22 mouse cellular contexts compared by ENCODE assay signal in the genomic region with DNA sequence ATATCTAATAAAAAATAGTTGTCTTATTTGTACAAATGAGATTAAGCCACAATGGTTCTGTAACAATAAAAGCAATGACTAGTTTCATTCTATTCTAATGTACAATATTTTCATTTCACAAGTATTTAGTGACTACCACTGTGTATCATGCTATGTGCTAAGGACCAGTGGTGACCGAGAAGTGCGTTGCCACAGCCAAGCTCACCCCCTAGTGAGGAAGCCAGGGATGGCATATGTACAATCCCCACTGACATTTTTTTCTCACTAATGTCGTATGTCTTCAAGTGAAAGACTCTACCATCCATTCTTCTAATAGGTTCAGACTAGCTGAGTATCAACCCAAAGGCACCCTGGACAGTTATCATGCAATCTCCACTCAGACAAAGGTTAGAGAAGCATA.
A peak's percentile ranks its signal among the peaks of the same experiment; 100 is the strongest.
DNase-seq lines count a peak whose midpoint lies in the region; ATAC-seq and TF ChIP-seq lines count a peak whose summit lies in the region.
"Had no signal": no experiment of that assay in that cellular context is flagged by ENCODE, and none has a peak within 500 bp of the region (broad histone marks: within the 10 kb centered on the region; RNA-seq: fewer than 3 reads in every experiment).

No protein-coding gene starts in this region.

- H3K79me2 ChIP-seq in heart, adult 2 months (replicated peaks; ENCODE audit: control insufficient read depth, insufficient read depth, low read length), result no peaks in the 10 kb centered on the region

- DNase-seq in heart, adult 2 months, result no peak
- DNase-seq in heart, postnatal 36 days, result no peak
- DNase-seq in kidney, postnatal 4 days, result peak; percentile 3 to 4
- no peak for DNase-seq in stomach, postnatal 0 days (ENCODE audit: low spot score)
- DNase-seq: adrenal gland, postnatal 14 days; B cell, adult 2 months; cerebellum, postnatal 10 days; gastrocnemius, postnatal 10 days; heart, adult 18-20 months; lung, postnatal 10 days; thymus, postnatal 36 days had no signal

- H3K4me2 ChIP-seq in kidney, embryonic 14.5 days (replicated peaks; ENCODE audit: low read depth, low read length), result no peak overlapping the region
- H3K4me2 ChIP-seq in stomach, embryonic 14.5 days (replicated peaks; ENCODE audit: low read depth, low read length), result no peak overlapping the region
- H3K4me2 ChIP-seq in stomach, postnatal 0 days (replicated peaks; ENCODE audit: low read depth), result no peak overlapping the region
- H3K4me2 ChIP-seq: forebrain, embryonic 12.5 days; heart, embryonic 15.5 days; hindbrain, embryonic 13.5 days; liver, embryonic 15.5 days; midbrain, embryonic 13.5 days had no signal

- TF ChIP-seq EP300 in heart, adult 2 months (IDR thresholded peaks at IDR 0.05; ENCODE audit: insufficient read depth, low read depth, low read length), result no peak
- no peak for TF ChIP-seq EP300 in stomach, postnatal 0 days (optimal IDR thresholded peaks at IDR 0.05)

- H3K27me3 ChIP-seq in heart, adult 2 months (ENCODE audit: control insufficient read depth, insufficient read depth, low read length), result no peaks in the 10 kb centered on the region
- no peaks in the 10 kb centered on the region for H3K27me3 ChIP-seq in kidney, embryonic 14.5 days (ENCODE audit: control insufficient read depth, insufficient read depth, low read length)
- no peaks in the 10 kb centered on the region for H3K27me3 ChIP-seq in stomach, embryonic 14.5 days (ENCODE audit: control insufficient read depth, insufficient read depth, low read length)
- H3K27me3 ChIP-seq in stomach, postnatal 0 days (ENCODE audit: control insufficient read depth, insufficient read depth, low read length), result no peaks in the 10 kb centered on the region
- H3K27me3 ChIP-seq: forebrain, embryonic 12.5 days; heart, embryonic 15.5 days; hindbrain, embryonic 13.5 days; liver, embryonic 15.5 days; midbrain, embryonic 13.5 days had no signal

- no peak overlapping the region for H3K4me3 ChIP-seq in heart, adult 2 months
- H3K4me3 ChIP-seq in kidney, embryonic 14.5 days (ENCODE audit: low read length), result no peak overlapping the region
- no peak overlapping the region for H3K4me3 ChIP-seq in stomach, embryonic 14.5 days (ENCODE audit: low read depth, low read length)
- no peak overlapping the region for H3K4me3 ChIP-seq in stomach, postnatal 0 days (ENCODE audit: low read depth, low read length)
- H3K4me3 ChIP-seq: embryonic facial prominence, embryonic 10.5 days; forebrain, embryonic 12.5 days; heart, embryonic 15.5 days; hindbrain, embryonic 13.5 days; liver, embryonic 15.5 days; midbrain, embryonic 13.5 days; myocyte had no signal

- no peak overlapping the region for H3K27ac ChIP-seq in heart, adult 2 months
- H3K27ac ChIP-seq in kidney, embryonic 14.5 days (ENCODE audit: low read depth, low read length), result no peak overlapping the region
- H3K27ac ChIP-seq in stomach, embryonic 14.5 days (ENCODE audit: low read length), result no peak overlapping the region
- H3K27ac ChIP-seq in stomach, postnatal 0 days (replicated peaks), result no peak overlapping the region
- H3K27ac ChIP-seq: embryonic facial prominence, embryonic 10.5 days; forebrain, embryonic 12.5 days; heart, embryonic 15.5 days; hindbrain, embryonic 13.5 days; liver, embryonic 15.5 days; midbrain, embryonic 13.5 days had no signal

- no peaks in the 10 kb centered on the region for H3K36me3 ChIP-seq in heart, adult 2 months (ENCODE audit: control insufficient read depth, insufficient read depth, low read length)
- no peaks in the 10 kb centered on the region for H3K36me3 ChIP-seq in kidney, embryonic 14.5 days (ENCODE audit: control insufficient read depth, insufficient read depth, low read length)
- no peaks in the 10 kb centered on the region for H3K36me3 ChIP-seq in stomach, embryonic 14.5 days (ENCODE audit: control insufficient read depth, insufficient read depth, low read length)
- H3K36me3 ChIP-seq in stomach, postnatal 0 days (ENCODE audit: control insufficient read depth, insufficient read depth, low read length), result no peaks in the 10 kb centered on the region
- H3K36me3 ChIP-seq: embryonic facial prominence, embryonic 10.5 days; forebrain, embryonic 12.5 days; heart, embryonic 15.5 days; hindbrain, embryonic 13.5 days; liver, embryonic 15.5 days; midbrain, embryonic 13.5 days had no signal

- no peak overlapping the region for H3K9ac ChIP-seq in heart, adult 2 months (ENCODE audit: low read depth, low read length)
- no peak overlapping the region for H3K9ac ChIP-seq in kidney, embryonic 14.5 days (ENCODE audit: low read depth, low read length)
- H3K9ac ChIP-seq in stomach, embryonic 14.5 days (replicated peaks; ENCODE audit: low read depth, low read length), result no peak overlapping the region
- no peak overlapping the region for H3K9ac ChIP-seq in stomach, postnatal 0 days (ENCODE audit: low read length)
- H3K9ac ChIP-seq: forebrain, embryonic 12.5 days; heart, embryonic 15.5 days; hindbrain, embryonic 13.5 days; liver, embryonic 15.5 days; midbrain, embryonic 13.5 days had no signal

- 71% methylated on average over 3 of the region's 3 CpGs for WGBS in heart, adult 2 months
- 80% methylated on average over 3 of the region's 3 CpGs for WGBS in kidney, embryonic 14.5 days
- WGBS in stomach, embryonic 14.5 days, result 80% methylated on average over 3 of the region's 3 CpGs
- 81% methylated on average over 3 of the region's 3 CpGs for WGBS in stomach, postnatal 0 days

- H3K4me1 ChIP-seq in heart, adult 2 months (ENCODE audit: control insufficient read depth, insufficient read depth, low read length), result no peaks in the 10 kb centered on the region
- no peaks in the 10 kb centered on the region for H3K4me1 ChIP-seq in kidney, embryonic 14.5 days (ENCODE audit: control insufficient read depth, insufficient read depth, low read length)
- H3K4me1 ChIP-seq in stomach, embryonic 14.5 days (ENCODE audit: control insufficient read depth, insufficient read depth, low read length), result no peaks in the 10 kb centered on the region
- no peaks in the 10 kb centered on the region for H3K4me1 ChIP-seq in stomach, postnatal 0 days (replicated peaks; ENCODE audit: control insufficient read depth, insufficient read depth)
- H3K4me1 ChIP-seq: embryonic facial prominence, embryonic 10.5 days; forebrain, embryonic 12.5 days; heart, embryonic 15.5 days; hindbrain, embryonic 13.5 days; liver, embryonic 15.5 days; midbrain, embryonic 13.5 days had no signal

- H3K9me3 ChIP-seq in kidney, embryonic 14.5 days (ENCODE audit: control insufficient read depth, low read length), result no peaks in the 10 kb centered on the region
- no peaks in the 10 kb centered on the region for H3K9me3 ChIP-seq in stomach, embryonic 14.5 days (ENCODE audit: control insufficient read depth, low read depth, low read length)
- no peaks in the 10 kb centered on the region for H3K9me3 ChIP-seq in stomach, postnatal 0 days (ENCODE audit: control insufficient read depth, low read length)
- H3K9me3 ChIP-seq: embryonic facial prominence, embryonic 10.5 days; forebrain, embryonic 12.5 days; heart, embryonic 15.5 days; hindbrain, embryonic 13.5 days; liver, embryonic 15.5 days; midbrain, embryonic 13.5 days had no signal

- TF ChIP-seq CTCF in heart, adult 2 months (IDR thresholded peaks at IDR 0.05), result peak; percentile 48
- no peak for TF ChIP-seq CTCF in stomach, postnatal 0 days (IDR thresholded peaks at IDR 0.05; ENCODE audit: low read depth)

- no peak for TF ChIP-seq POLR2A in heart, adult 2 months (IDR thresholded peaks at IDR 0.05; ENCODE audit: insufficient read depth, low read depth, low read length)

- ATAC-seq in kidney, embryonic 14.5 days (ENCODE audit: low FRiP score, low TSS enrichment), result no peak
- peak; percentile 56; the same call in 1 of the 2 replicates for ATAC-seq in stomach, embryonic 14.5 days (ENCODE audit: insufficient number of reproducible peaks, insufficient read depth, low FRiP score, low read depth)
- no peak for ATAC-seq in stomach, postnatal 0 days (ENCODE audit: low FRiP score, low TSS enrichment)
- ATAC-seq in CD4-positive, CD25-positive, alpha-beta regulatory T cell, adult 4 months, result no peak
- ATAC-seq: intestine, embryonic 16.5 days; midbrain, embryonic 13.5 days had no signal

- intact Hi-C loops in heart, adult 2 months (cut with DNase I), result no loop called here
- intact Hi-C loops in heart, postnatal 36 days (cut with DNase I), result no loop called here

Comparison
In these comparisons a context has a peak if more than half of its experiments do, and no peak if none do; other contexts are left out.
1. DNase-seq: peak in kidney, postnatal 4 days (2 of 2); none in heart, adult 2 months (0 of 2), heart, postnatal 36 days (0 of 2) and stomach, postnatal 0 days (single experiment).